Mouse (Mus musculus): ENCODE data around the gene Gfer. TPM values are rescaled to one million over a fixed set of nuclear protein-coding genes. Genes with fewer than 3 reads are reported as not detected.
A peak's percentile ranks its signal among the peaks of the same experiment; 100 is the strongest.
"Not testable (repeated sequence)": the region's sequence is repeated elsewhere in the genome, so short reads cannot be mapped to it uniquely, and the experiment has no call there.

Gfer gene
- polyA plus RNA-seq, 1 experiment from 2014 or later = 35.2 TPM

- DNase-seq (ENCODE audit: low spot score) = peak; percentile 98
- under 1% methylated on average over 30 of the region's 30 CpGs for WGBS
- H3K4me1 ChIP-seq (replicated peaks; ENCODE audit: control insufficient read depth, insufficient read depth, low read length) = peaks cover 24% of the 10 kb centered on the region
These were observed 28.2 kb upstream of the Gfer start, which contains the start of gene Ndufb10 for GRCm38 (mm10) chr17:24724184-24724583. TSS of gene Ndufb10 (minus strand) at chr17:24724478.

GRCm38 (mm10) chr17:24723881-24724180, 27.9 kb upstream of the Gfer start:
- Histone ChIP-seq H3K9me3 (ENCODE audit: control insufficient read depth, low read length) (no peaks in the 10 kb centered on the region), H3K9ac (peak overlapping the region; percentile 94), H3K4me1 (replicated peaks; ENCODE audit: control insufficient read depth, insufficient read depth, low read length) (peaks cover 24% of the 10 kb centered on the region), H3K4me2 (replicated peaks) (peak overlapping the region; percentile 96), H3K27me3 (ENCODE audit: control insufficient read depth, insufficient read depth, low read length) (no peaks in the 10 kb centered on the region), H3K4me3 (replicated peaks; ENCODE audit: low read length) (peak overlapping the region; percentile 77), H3K27ac (peak overlapping the region; percentile 78), H3K36me3 (replicated peaks; ENCODE audit: control insufficient read depth, insufficient read depth) (peaks cover 15% of the 10 kb centered on the region)
- no peak for DNase-seq (ENCODE audit: low spot score)
- ATAC-seq (ENCODE audit: low FRiP score) = peak; percentile 4; the same call in 1 of the 2 replicates
- 0% methylated on average over 15 of the region's 15 CpGs for WGBS

More at GRCm38 (mm10) chr17:24724184-24724583, 28.2 kb upstream of the Gfer start, which contains the start of gene Ndufb10:
- peak within 1 kb of the TSS; percentile 77 for H3K4me3 ChIP-seq (replicated peaks; ENCODE audit: low read length)
- H3K4me2 ChIP-seq (replicated peaks) = peak within 1 kb of the TSS; percentile 96
- H3K36me3 ChIP-seq (replicated peaks; ENCODE audit: control insufficient read depth, insufficient read depth) = peaks cover 15% of the 10 kb centered on the region
- ATAC-seq (ENCODE audit: low FRiP score) = peak; percentile 71
- H3K9ac ChIP-seq = peak within 1 kb of the TSS; percentile 94
- no peaks in the 10 kb centered on the region for H3K27me3 ChIP-seq (ENCODE audit: control insufficient read depth, insufficient read depth, low read length)
- H3K27ac ChIP-seq = peak within 1 kb of the TSS; percentile 78
- no peaks in the 10 kb centered on the region for H3K9me3 ChIP-seq (ENCODE audit: control insufficient read depth, low read length)

- peaks cover 17% of the 10 kb centered on the region for H3K36me3 ChIP-seq (replicated peaks; ENCODE audit: control insufficient read depth, insufficient read depth)
- peak overlapping the region; percentile 96 for H3K4me2 ChIP-seq (replicated peaks)
- H3K9me3 ChIP-seq (ENCODE audit: control insufficient read depth, low read length) = no peaks in the 10 kb centered on the region
- no peak for DNase-seq (ENCODE audit: low spot score)
- ATAC-seq (ENCODE audit: low FRiP score) = no peak
- H3K4me1 ChIP-seq (replicated peaks; ENCODE audit: control insufficient read depth, insufficient read depth, low read length) = peaks cover 24% of the 10 kb centered on the region
- no peaks in the 10 kb centered on the region for H3K27me3 ChIP-seq (ENCODE audit: control insufficient read depth, insufficient read depth, low read length)
- H3K4me3 ChIP-seq (replicated peaks; ENCODE audit: low read length) = peak overlapping the region; percentile 77
- 4% methylated on average over 12 of the region's 12 CpGs for WGBS
- H3K9ac ChIP-seq = peak overlapping the region; percentile 94
- H3K27ac ChIP-seq = peak overlapping the region; percentile 78; the same call in 1 of the 2 replicates
These were observed 27.3 kb upstream of the Gfer start for GRCm38 (mm10) chr17:24723122-24723880.

GRCm38 (mm10) chr17:24722220-24722924, 26.4 kb upstream of the Gfer start:
- Histone ChIP-seq H3K9ac (no peak overlapping the region; the same call in 1 of the 2 replicates), H3K4me1 (replicated peaks; ENCODE audit: control insufficient read depth, insufficient read depth, low read length) (peaks cover 24% of the 10 kb centered on the region), H3K4me3 (replicated peaks; ENCODE audit: low read length) (no peak overlapping the region; the same call in 1 of the 2 replicates), H3K9me3 (ENCODE audit: control insufficient read depth, low read length) (no peaks in the 10 kb centered on the region), H3K36me3 (replicated peaks; ENCODE audit: control insufficient read depth, insufficient read depth) (peaks cover 26% of the 10 kb centered on the region), H3K27me3 (ENCODE audit: control insufficient read depth, insufficient read depth, low read length) (no peaks in the 10 kb centered on the region), H3K27ac (no peak overlapping the region), H3K4me2 (replicated peaks) (peak overlapping the region; percentile 96; the same call in 1 of the 2 replicates)
- no peak for ATAC-seq (ENCODE audit: low FRiP score)
- 41% methylated on average over 13 of the region's 13 CpGs for WGBS
- no peak for DNase-seq (ENCODE audit: low spot score)

- not testable (repeated sequence) for DNase-seq (ENCODE audit: low spot score); ATAC-seq (ENCODE audit: low FRiP score); H3K27me3 ChIP-seq (ENCODE audit: control insufficient read depth, insufficient read depth, low read length); H3K9me3 ChIP-seq (ENCODE audit: control insufficient read depth, low read length); H3K27ac ChIP-seq
- Histone ChIP-seq H3K9ac (peak overlapping the region; percentile 88), H3K4me3 (replicated peaks; ENCODE audit: low read length) (peak overlapping the region; percentile 78), H3K36me3 (replicated peaks; ENCODE audit: control insufficient read depth, insufficient read depth) (peaks cover 28% of the 10 kb centered on the region), H3K4me2 (replicated peaks) (peak overlapping the region; percentile 96), H3K4me1 (replicated peaks; ENCODE audit: control insufficient read depth, insufficient read depth, low read length) (peaks cover 24% of the 10 kb centered on the region)
- WGBS = 77% methylated on average over 7 of the region's 7 CpGs
These were observed 25.5 kb upstream of the Gfer start for GRCm38 (mm10) chr17:24721383-24721955.

- not testable (repeated sequence) for H3K9me3 ChIP-seq (ENCODE audit: control insufficient read depth, low read length); DNase-seq (ENCODE audit: low spot score); H3K27ac ChIP-seq; H3K27me3 ChIP-seq (ENCODE audit: control insufficient read depth, insufficient read depth, low read length); ATAC-seq (ENCODE audit: low FRiP score)
- H3K9ac ChIP-seq = peak overlapping the region; percentile 88
- peak overlapping the region; percentile 78 for H3K4me3 ChIP-seq (replicated peaks; ENCODE audit: low read length)
- peaks cover 36% of the 10 kb centered on the region for H3K36me3 ChIP-seq (replicated peaks; ENCODE audit: control insufficient read depth, insufficient read depth)
- H3K4me2 ChIP-seq (replicated peaks) = peak overlapping the region; percentile 96
- H3K4me1 ChIP-seq (replicated peaks; ENCODE audit: control insufficient read depth, insufficient read depth, low read length) = peaks cover 24% of the 10 kb centered on the region
- 0% methylated on average over 11 of the region's 11 CpGs for WGBS
These were observed 24.7 kb upstream of the Gfer start for GRCm38 (mm10) chr17:24720616-24721015.

GRCm38 (mm10) chr17:24719494-24720222, 23.7 kb upstream of the Gfer start:
- H3K4me3 ChIP-seq (replicated peaks; ENCODE audit: low read length) = peak overlapping the region; percentile 78
- ATAC-seq (ENCODE audit: low FRiP score) (peak; percentile 98), DNase-seq (ENCODE audit: low spot score) (peak; percentile 97)
- H3K9me3 ChIP-seq (ENCODE audit: control insufficient read depth, low read length) = no peaks in the 10 kb centered on the region
- under 1% methylated on average over 61 of the region's 61 CpGs for WGBS
- H3K9ac ChIP-seq = peak overlapping the region; percentile 90
- H3K4me1 ChIP-seq (replicated peaks; ENCODE audit: control insufficient read depth, insufficient read depth, low read length) = peaks cover 24% of the 10 kb centered on the region
- peaks cover 36% of the 10 kb centered on the region for H3K36me3 ChIP-seq (replicated peaks; ENCODE audit: control insufficient read depth, insufficient read depth)
- peak overlapping the region; percentile 88 for H3K27ac ChIP-seq
- no peaks in the 10 kb centered on the region for H3K27me3 ChIP-seq (ENCODE audit: control insufficient read depth, insufficient read depth, low read length)
- peak overlapping the region; percentile 96 for H3K4me2 ChIP-seq (replicated peaks)

- peaks cover 36% of the 10 kb centered on the region for H3K36me3 ChIP-seq (replicated peaks; ENCODE audit: control insufficient read depth, insufficient read depth)
- not testable (repeated sequence) for DNase-seq (ENCODE audit: low spot score); H3K9me3 ChIP-seq (ENCODE audit: control insufficient read depth, low read length); ATAC-seq (ENCODE audit: low FRiP score); H3K27me3 ChIP-seq (ENCODE audit: control insufficient read depth, insufficient read depth, low read length)
- H3K4me1 ChIP-seq (replicated peaks; ENCODE audit: control insufficient read depth, insufficient read depth, low read length) = peaks cover 24% of the 10 kb centered on the region
- H3K9ac ChIP-seq = peak overlapping the region; percentile 90
- H3K27ac ChIP-seq = peak overlapping the region; percentile 88; the same call in 1 of the 2 replicates
- H3K4me3 ChIP-seq (replicated peaks; ENCODE audit: low read length) = peak overlapping the region; percentile 78
- H3K4me2 ChIP-seq (replicated peaks) = peak overlapping the region; percentile 96
- 74% methylated on average over 5 of the region's 5 CpGs for WGBS
These were observed 23.0 kb upstream of the Gfer start for GRCm38 (mm10) chr17:24718938-24719337.

All from hindbrain, embryonic 14.5 days (tissue).